Mouse (Mus musculus) adrenal gland (tissue): Measurements from ENCODE around the gene Ilf3.

ENCODE experiments used
- intact Hi-C: fragments of 180-260 bp; cut with DNase I; formaldehyde crosslinking; loops from one replicate; pipeline ENCODE4 v1.15.1; 2025

Ilf3 gene

DNA sequence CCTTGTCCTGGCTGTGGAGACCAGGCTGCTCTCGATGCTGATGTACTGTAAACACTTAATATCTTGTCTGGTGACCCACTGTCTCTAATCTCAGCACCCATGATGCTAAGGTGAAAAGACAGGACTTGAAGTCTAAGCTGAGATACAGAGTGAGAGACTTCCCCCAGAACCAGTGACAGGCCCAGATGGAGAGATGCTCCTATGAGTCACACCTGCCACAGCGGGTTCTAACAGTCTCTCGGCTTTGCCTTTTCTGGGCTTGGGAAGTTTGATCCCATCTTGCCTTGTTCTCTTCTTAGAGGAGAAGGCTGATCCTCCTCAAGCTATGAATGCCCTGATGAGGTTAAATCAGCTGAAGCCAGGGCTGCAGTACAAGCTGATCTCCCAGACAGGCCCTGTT lies 29.5 kb downstream of the Ilf3 start:
- intact Hi-C loops: no loop called here

DNA sequence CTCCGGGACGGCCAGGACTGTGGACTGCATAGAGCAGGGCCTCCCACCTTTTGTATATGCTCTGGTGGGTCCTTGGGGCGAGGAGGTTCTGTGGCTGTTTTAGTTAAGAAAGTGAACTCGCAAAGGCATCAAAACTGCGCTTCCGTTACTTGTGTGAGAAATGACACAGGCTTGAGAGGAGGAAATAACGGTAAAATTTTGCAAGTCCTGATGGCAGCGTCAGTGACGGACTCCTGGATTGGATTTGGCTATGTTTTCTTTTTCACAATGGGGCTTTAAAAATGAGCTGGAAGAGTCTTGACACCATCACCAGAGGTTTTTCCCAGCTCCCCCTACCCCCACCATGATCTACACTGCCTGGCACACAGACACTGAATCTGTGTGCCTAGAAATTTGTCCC lies 33.4 kb downstream of the Ilf3 start:
- intact Hi-C loops: no loop called here

DNA sequence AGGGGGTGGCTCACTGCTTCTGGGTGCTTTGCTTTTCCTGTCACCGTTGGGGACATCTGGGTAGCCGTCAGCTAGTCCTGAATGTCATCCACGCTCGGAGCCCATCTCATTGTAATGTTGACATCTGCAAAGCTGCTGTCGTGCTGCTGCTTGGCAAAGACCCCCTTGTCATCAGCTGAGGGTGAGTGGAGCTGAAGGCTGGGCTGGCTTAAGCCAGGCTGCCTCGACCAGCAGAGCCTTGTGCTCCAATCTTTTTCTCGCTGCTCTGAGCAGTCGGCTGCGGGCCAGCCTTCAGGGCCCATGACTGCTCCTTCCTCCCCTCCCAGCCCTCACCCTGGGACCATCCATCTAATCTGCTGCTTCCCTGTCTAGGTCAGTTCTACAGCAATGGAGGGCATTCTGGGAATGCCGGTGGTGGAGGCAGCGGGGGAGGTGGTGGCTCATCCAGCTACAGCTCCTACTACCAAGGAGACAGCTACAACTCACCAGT lies 35.1 kb downstream of the Ilf3 start:
- intact Hi-C loops: no loop called here

DNA sequence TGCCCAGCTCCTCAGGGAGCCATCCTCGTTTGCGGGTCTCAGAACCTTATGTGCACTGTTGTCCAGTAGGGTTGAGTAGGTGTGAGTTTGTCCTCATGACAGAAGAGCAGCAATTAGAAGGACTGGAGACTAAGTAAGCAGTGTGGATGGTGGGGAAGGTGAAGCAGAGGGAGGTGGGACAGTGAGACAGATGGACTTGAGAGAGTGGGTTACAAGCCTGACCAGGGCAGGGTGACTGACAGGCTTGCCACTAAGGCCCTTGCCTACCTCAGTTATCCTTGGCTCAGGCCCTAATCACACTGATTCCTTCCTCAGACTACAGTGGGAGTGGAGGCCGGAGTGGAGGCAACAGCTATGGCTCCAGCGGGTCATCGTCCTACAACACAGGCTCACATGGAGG lies 36.1 kb downstream of the Ilf3 start:
- intact Hi-C loops: no loop called here

DNA sequence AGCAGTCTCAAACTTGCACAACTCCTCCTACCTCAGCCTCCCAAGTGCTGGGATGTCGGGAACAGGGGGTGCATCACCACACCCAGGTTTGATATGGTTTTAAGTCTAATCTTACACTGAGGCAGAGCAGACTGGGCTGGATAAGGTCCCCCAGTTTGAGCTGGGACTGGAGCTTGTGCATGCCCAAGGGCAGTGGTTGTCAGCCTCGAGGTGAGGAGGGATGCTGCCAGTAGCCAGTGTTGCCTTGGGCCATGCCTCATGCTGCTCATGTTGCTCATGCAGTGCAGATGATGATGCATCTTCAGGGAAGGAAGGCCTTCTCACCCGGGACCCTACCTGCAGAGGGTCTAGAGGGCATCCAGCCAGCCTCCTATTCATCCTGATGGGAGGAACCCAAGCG lies 37.9 kb downstream of the Ilf3 start:
- intact Hi-C loops: loop anchor here (5.0 kb wide), 1 partner anchor 98 kb away; no protein-coding TSS in a partner anchor

DNA sequence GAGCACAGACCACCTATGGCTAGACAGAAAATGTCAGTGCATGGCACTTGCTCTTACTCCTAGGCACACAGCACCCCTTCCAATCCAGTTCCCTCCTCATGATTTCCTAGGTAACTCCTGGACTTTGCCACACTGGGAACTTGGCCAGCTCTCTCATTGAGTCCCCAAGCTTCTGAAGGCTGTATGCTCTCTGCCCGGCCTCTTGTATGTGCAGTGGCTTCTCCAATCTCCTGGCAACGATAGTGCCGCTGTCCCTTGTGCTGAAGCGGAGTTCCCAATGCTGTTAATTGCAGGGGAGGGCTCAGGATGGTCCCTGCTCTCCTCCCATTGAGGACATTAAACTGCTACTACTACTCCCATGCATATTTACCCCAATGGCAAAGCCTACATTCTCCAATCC lies 40.3 kb downstream of the Ilf3 start:
- intact Hi-C loops: loop anchor here (5.0 kb wide), 1 partner anchor 101 kb away; no protein-coding TSS in a partner anchor

GRCm38 (mm10) chr9:21408624-21409023 lies 41.0 kb downstream of the Ilf3 start:
- intact Hi-C loops: loop anchor here (5.0 kb wide), 1 partner anchor 101 kb away; no protein-coding TSS in a partner anchor

DNA sequence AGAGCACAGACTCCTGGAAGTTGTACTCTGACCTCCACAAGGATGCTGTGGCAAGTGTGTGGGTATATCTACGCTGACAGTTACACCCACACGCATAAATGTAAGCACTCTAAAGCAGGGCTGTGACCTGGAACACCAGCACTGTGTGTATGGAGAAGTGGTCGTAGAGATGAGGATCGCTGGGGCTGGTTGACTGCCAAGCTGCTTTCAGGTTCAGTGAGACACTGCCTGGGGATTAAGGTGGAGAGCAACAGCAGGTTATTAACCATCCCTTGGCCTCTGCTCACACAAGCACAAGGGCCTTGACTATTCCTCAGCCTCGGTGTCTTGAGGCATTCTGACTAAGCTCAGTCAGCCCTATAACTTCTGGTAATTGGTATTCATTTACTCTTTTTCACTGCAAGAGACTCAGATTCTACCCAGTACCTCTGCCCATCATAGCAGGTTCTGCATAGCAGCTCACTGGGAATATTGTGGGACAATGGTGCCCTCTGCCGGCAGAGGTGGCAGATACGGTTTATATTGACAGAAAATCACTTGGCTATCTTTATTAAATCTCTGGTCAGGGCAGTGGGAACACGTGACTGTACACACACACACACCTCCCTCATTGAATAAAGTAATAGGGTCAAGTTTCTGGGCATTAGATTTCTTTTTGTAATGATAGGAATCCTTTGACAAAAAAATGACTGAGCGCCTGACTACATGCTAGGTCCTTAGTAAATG lies 42.1 kb downstream of the Ilf3 start:
- intact Hi-C loops: loop anchor here (2.0 to 5.0 kb wide), 3 partner anchors 43 to 102 kb away; partner anchors contain the start of gene Ilf3

DNA sequence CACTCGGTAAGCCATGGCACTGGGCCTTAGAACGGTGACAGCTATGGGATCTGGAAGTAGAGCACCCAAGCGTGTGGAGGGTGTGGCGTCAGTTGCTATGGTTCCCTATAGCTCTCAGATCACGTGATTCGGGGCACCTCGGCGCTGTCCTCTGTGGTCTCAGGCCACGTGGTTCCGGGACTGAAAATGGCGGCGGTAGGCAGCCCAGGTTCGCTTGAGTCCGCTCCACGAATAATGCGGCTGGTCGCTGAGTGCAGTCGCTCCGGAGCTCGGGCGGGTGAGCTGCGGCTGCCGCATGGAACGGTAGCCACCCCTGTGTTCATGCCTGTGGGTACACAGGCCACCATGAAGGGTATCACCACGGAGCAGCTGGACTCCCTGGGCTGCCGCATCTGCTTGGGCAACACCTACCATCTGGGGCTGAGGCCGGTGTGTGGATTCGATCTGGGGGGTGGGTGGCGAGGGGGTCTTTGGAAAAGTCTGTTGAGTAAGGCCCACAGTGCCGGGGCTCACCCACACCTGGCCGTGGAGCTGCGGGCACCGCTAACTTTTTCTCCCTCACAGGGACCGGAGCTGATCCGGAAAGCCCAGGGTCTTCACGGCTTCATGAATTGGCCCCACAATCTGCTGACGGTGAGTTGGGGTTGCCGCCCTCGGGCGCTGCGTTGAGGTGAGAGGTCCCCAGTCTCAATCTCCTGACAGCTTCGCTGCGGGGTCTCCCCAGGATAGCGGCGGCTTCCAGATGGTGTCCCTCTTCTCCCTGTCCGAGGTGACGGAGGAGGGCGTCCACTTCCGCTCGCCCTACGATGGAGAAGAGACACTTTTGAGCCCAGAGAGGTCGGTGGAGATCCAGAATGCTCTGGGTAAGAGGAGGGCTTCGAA lies 44.2 kb downstream of the Ilf3 start, which contains the start of gene Qtrt1:
Gene Qtrt1 (plus strand): TSS at position 169 of the 882 bp plus-strand sequence.
- intact Hi-C loops: loop anchor here (2.0 to 5.0 kb wide), 2 partner anchors 45 to 55 kb away; partner anchors contain the start of gene Ilf3

DNA sequence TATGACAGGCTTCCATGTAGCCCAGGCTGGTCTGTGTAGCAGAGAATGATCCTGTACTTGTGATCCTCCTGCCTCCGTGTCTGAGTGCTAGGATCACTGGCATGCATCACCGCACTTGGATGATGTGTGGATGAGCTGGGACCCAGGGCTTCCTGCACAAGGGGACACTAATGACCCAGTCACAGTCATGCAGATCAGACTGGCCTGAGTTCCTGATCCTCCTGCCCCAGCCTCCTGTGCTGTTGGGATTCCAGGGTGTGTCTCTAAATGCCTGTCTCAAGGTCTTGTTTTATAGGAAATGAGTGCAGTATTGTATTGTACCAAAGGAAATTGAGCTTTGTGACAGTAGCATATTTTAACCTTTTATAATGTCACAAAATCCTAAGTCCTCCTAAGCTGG lies 50.2 kb downstream of the Ilf3 start:
- intact Hi-C loops: no loop called here

DNA sequence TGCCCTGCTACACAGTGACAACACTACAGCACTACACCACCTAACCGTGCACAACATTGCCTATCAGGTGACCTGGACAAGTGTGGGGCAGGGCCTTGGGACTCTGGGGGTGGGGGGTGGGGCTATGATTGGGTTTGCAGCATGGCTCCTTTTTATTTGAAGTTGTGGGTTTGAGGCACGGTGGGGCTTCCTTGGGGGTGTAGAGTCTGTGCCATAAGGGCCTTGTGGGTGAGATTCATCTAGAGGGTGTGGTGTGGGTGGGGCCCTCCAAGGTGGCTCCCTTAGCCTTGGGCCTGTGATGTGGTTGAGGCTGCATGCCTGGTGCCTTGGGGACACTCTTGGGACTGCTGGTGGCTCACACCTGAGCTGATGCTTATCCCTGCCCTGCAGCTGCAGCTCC lies 52.0 kb downstream of the Ilf3 start:
- intact Hi-C loops: no loop called here

GRCm38 (mm10) chr9:21424631-21425555 lies 57.2 kb downstream of the Ilf3 start, which contains the start of gene Dnm2:
Gene Dnm2, plus strand, starts transcription at chr9:21424908.
- intact Hi-C loops: loop anchor here (2.0 kb wide), 1 partner anchor 36 kb away; no protein-coding TSS in a partner anchor

DNA sequence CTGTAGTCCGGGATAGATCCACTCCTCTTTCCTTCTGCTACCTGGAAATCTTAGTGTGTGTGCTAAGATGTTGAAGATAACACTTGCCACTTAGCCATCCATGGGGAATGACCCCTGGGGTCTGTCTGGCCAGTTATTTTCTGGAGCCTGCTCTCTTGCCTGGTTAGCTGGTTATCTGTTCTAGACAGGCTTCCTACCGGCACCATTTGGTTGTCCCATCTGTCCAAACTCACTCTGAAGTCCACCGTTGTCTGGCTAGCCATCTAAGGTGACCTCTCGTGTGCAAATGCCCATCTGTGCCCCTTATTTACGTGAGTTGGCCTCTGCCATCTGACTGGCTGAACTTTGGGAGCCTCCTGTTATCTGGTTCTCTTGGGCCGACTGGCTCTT lies 57.9 kb downstream of the Ilf3 start:
- intact Hi-C loops: loop anchor here (2.0 kb wide), 1 partner anchor 35 kb away; no protein-coding TSS in a partner anchor

GRCm38 (mm10) chr9:21426013-21426412 lies 58.3 kb downstream of the Ilf3 start:
- intact Hi-C loops: no loop called here

DNA sequence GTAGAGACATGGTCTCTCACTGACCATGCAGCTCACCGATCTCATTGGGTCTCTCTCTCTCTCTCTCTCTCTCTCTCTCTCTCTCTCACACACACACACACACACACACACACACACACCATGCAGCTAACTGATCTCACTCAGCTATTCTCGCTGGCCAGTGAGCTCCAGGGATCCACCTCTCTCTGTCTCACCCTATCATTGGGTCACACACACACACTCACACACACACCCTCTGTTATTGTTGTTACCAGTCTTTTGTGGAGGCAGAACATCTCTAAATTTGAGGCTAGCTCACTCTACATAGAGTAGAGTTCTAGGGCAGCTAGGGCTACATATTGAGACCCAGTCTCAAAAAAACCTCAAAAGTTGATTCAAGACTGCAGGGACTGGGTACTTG lies 58.9 kb downstream of the Ilf3 start:
- intact Hi-C loops: no loop called here

- intact Hi-C loops: no loop called here
Measured at GRCm38 (mm10) chr9:21427773-21428172, 60.1 kb downstream of the Ilf3 start.

DNA sequence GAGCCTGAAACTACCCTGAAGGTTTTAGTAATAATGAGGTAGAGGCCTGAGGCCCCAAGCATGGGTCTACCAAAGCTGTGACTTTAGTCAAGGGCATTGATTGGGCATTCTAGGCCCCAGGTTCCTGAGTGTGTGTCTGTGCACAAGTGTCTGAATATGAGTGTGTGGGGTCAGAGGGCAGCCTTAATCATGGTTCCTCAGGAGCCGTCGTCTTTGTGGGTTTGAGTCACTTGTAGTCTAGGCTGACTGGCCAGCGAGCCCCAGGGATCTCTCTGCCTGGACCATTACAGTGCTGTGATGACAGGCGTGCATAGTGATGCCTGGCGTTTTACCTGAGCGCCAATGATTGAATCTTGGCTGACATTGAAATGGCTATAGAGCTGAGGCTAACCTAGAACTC lies 60.5 kb downstream of the Ilf3 start:
- intact Hi-C loops: no loop called here

DNA sequence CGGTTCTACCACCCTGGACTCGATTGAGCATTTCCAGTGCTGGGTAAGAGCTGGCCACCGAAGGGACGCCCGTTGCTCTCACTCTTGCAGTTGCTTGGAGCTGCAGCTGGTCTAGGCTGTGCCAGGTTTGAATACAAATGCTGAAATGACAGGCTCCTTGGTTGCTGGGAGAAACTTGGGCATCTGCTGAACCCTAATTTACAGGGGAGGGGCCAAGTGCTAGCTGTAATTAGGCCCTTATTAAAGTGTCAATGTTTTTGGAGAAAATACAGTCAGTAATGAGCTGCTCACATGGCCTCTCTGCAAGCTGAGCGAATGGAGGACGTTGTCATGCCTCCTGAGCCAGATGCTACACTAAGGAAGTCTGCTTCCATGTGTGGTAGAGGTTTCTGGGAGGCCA lies 63.1 kb downstream of the Ilf3 start:
- intact Hi-C loops: no loop called here

DNA sequence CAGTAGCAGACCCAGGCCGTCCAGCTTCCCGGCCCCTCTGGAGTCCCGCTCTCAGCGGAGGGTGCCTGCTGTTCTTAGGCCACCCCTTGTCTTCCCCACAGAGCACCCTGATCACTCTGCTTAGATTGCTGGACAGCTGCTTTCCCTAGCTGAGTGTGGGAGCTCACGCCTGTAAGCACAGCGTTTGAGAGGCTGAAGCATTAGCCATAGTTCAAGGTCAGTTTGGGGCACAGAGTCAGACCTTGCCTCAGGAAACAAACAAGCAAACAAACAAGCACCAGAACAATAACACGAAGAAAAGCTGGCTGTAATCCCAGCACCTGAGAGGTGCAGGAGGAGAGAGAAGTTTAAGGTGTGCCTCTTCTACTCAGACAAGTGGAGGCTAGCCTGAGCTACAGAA lies 64.4 kb downstream of the Ilf3 start:
- intact Hi-C loops: no loop called here

DNA sequence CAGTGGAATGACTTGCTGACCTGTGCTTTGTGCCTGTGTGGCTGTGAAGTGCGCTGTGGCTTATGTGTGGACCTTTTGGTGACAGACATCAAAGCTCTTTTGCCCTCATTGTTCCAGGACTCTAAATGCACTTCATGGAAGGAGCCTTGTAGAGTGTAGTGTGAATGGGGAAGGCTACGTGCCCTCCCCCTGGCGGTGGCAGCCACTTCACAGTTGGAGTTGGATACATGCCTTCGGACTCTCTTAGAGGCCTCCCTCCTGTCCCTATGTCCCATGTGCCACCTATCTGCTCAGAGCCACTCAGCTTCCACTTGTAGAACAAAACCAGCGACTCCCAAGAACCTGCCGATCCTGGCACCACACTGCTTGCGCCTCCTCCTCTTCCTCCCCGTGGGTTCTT lies 66.1 kb downstream of the Ilf3 start:
- intact Hi-C loops: no loop called here

GRCm38 (mm10) chr9:21434410-21434809 lies 66.7 kb downstream of the Ilf3 start:
- intact Hi-C loops: no loop called here
